ENCODE assay signal across 22 mouse cellular contexts in genomic region chr13:119184322-119184877, GRCm38 (mm10).
A peak's percentile ranks its signal among the peaks of the same experiment; 100 is the strongest.
DNase-seq lines count a peak whose midpoint lies in the region; ATAC-seq lines count a peak whose summit lies in the region.
"Had no signal": no experiment of that assay in that cellular context is flagged by ENCODE, and none has a peak within 500 bp of the region (broad histone marks: within the 10 kb centered on the region; RNA-seq: fewer than 3 reads in every experiment).

No protein-coding gene starts in this region.

- H3K27me3 ChIP-seq in forebrain, embryonic 11.5 days (ENCODE audit: control insufficient read depth, insufficient read depth, low read length), result no peaks in the 10 kb centered on the region
- H3K27me3 ChIP-seq in forebrain, embryonic 15.5 days, result no peaks in the 10 kb centered on the region
- no peaks in the 10 kb centered on the region for H3K27me3 ChIP-seq in liver, embryonic 12.5 days (replicated peaks)
- no peaks in the 10 kb centered on the region for H3K27me3 ChIP-seq in midbrain, embryonic 11.5 days (ENCODE audit: control insufficient read depth, insufficient read depth, low read length)
- H3K27me3 ChIP-seq in midbrain, embryonic 13.5 days, result no peaks in the 10 kb centered on the region
- H3K27me3 ChIP-seq: embryonic facial prominence, embryonic 12.5 days; forebrain, embryonic 13.5 days had no signal

- H3K4me1 ChIP-seq in forebrain, embryonic 11.5 days (replicated peaks; ENCODE audit: control insufficient read depth, insufficient read depth, low read length), result no peaks in the 10 kb centered on the region
- H3K4me1 ChIP-seq in forebrain, embryonic 15.5 days, result no peaks in the 10 kb centered on the region
- no peaks in the 10 kb centered on the region for H3K4me1 ChIP-seq in liver, embryonic 12.5 days
- no peaks in the 10 kb centered on the region for H3K4me1 ChIP-seq in midbrain, embryonic 11.5 days (ENCODE audit: control insufficient read depth, insufficient read depth, low read length)
- H3K4me1 ChIP-seq in midbrain, embryonic 13.5 days (replicated peaks), result no peaks in the 10 kb centered on the region
- H3K4me1 ChIP-seq: embryonic facial prominence, embryonic 12.5 days; forebrain, embryonic 13.5 days had no signal

- H3K36me3 ChIP-seq in forebrain, embryonic 11.5 days (ENCODE audit: control insufficient read depth, insufficient read depth, low read length), result no peaks in the 10 kb centered on the region
- no peaks in the 10 kb centered on the region for H3K36me3 ChIP-seq in forebrain, embryonic 15.5 days
- no peaks in the 10 kb centered on the region for H3K36me3 ChIP-seq in liver, embryonic 12.5 days
- no peaks in the 10 kb centered on the region for H3K36me3 ChIP-seq in midbrain, embryonic 11.5 days (ENCODE audit: control insufficient read depth, insufficient read depth, low read length)
- H3K36me3 ChIP-seq in midbrain, embryonic 13.5 days, result no peaks in the 10 kb centered on the region
- H3K36me3 ChIP-seq: embryonic facial prominence, embryonic 12.5 days; G1E had no signal

- H3K27ac ChIP-seq in forebrain, embryonic 11.5 days (ENCODE audit: low read depth, low read length), result no peak overlapping the region
- no peak overlapping the region for H3K27ac ChIP-seq in forebrain, embryonic 15.5 days (replicated peaks)
- H3K27ac ChIP-seq in liver, embryonic 12.5 days, result no peak overlapping the region
- H3K27ac ChIP-seq in midbrain, embryonic 11.5 days (ENCODE audit: low read depth, low read length), result no peak overlapping the region
- H3K27ac ChIP-seq in midbrain, embryonic 13.5 days, result no peak overlapping the region
- H3K27ac ChIP-seq: embryonic facial prominence, embryonic 12.5 days; forebrain, embryonic 13.5 days; gastrocnemius, adult 2 months; hindbrain, embryonic 14.5 days had no signal

- no peaks in the 10 kb centered on the region for H3K9me3 ChIP-seq in forebrain, embryonic 11.5 days (ENCODE audit: control insufficient read depth, low read length)
- no peaks in the 10 kb centered on the region for H3K9me3 ChIP-seq in forebrain, embryonic 15.5 days
- H3K9me3 ChIP-seq in liver, embryonic 12.5 days (replicated peaks), result no peaks in the 10 kb centered on the region
- H3K9me3 ChIP-seq in midbrain, embryonic 11.5 days (ENCODE audit: control insufficient read depth, low read length), result no peaks in the 10 kb centered on the region
- H3K9me3 ChIP-seq in midbrain, embryonic 13.5 days, result no peaks in the 10 kb centered on the region
- H3K9me3 ChIP-seq: embryonic facial prominence, embryonic 12.5 days; forebrain, embryonic 13.5 days had no signal

- no peak overlapping the region for H3K4me2 ChIP-seq in forebrain, embryonic 11.5 days (ENCODE audit: low read depth, low read length, severe bottlenecking)
- no peak overlapping the region for H3K4me2 ChIP-seq in forebrain, embryonic 15.5 days (replicated peaks)
- no peak overlapping the region for H3K4me2 ChIP-seq in liver, embryonic 12.5 days
- no peak overlapping the region for H3K4me2 ChIP-seq in midbrain, embryonic 11.5 days
- no peak overlapping the region for H3K4me2 ChIP-seq in midbrain, embryonic 13.5 days (replicated peaks)
- H3K4me2 ChIP-seq: embryonic facial prominence, embryonic 12.5 days; forebrain, embryonic 13.5 days; hindbrain, embryonic 14.5 days had no signal

- H3K9ac ChIP-seq in forebrain, embryonic 11.5 days (ENCODE audit: low read length), result no peak overlapping the region
- no peak overlapping the region for H3K9ac ChIP-seq in forebrain, embryonic 15.5 days (replicated peaks)
- H3K9ac ChIP-seq in liver, embryonic 12.5 days, result no peak overlapping the region
- H3K9ac ChIP-seq in midbrain, embryonic 11.5 days (ENCODE audit: low read length), result no peak overlapping the region
- no peak overlapping the region for H3K9ac ChIP-seq in midbrain, embryonic 13.5 days (replicated peaks)
- H3K9ac ChIP-seq: embryonic facial prominence, embryonic 12.5 days; forebrain, embryonic 13.5 days; hindbrain, embryonic 14.5 days had no signal

- no peak for DNase-seq in forebrain, embryonic 11.5 days (ENCODE audit: low spot score)
- DNase-seq in liver, result no peak
- DNase-seq in midbrain, embryonic 11.5 days (ENCODE audit: low spot score, missing footprints), result peak; percentile 62
- no peak for DNase-seq in kidney, adult 8-10 months
- DNase-seq: adrenal gland, adult 8-10 months; adrenal gland, postnatal 36 days; B cell, adult 2 months; cerebellum, adult 11 months; cerebellum, adult 8-10 months; cerebellum, postnatal 14 days; gastrocnemius, adult 2 months; gastrocnemius, postnatal 25 days; heart, postnatal 10 days; heart, postnatal 4 days had no signal

- no peak overlapping the region for H3K4me3 ChIP-seq in forebrain, embryonic 11.5 days (ENCODE audit: low read depth, low read length)
- H3K4me3 ChIP-seq in forebrain, embryonic 15.5 days, result no peak overlapping the region
- H3K4me3 ChIP-seq in liver, embryonic 12.5 days, result no peak overlapping the region
- no peak overlapping the region for H3K4me3 ChIP-seq in midbrain, embryonic 11.5 days (ENCODE audit: low read depth, low read length)
- H3K4me3 ChIP-seq in midbrain, embryonic 13.5 days (replicated peaks), result no peak overlapping the region
- H3K4me3 ChIP-seq: embryonic facial prominence, embryonic 12.5 days; forebrain, embryonic 13.5 days; gastrocnemius, adult 2 months had no signal

- WGBS in forebrain, embryonic 11.5 days, result 92% methylated on average over 6 of the region's 6 CpGs
- 93% methylated on average over 6 of the region's 6 CpGs for WGBS in forebrain, embryonic 15.5 days
- 86% methylated on average over 6 of the region's 6 CpGs for WGBS in liver, embryonic 12.5 days (ENCODE audit: insufficient replicate concordance)
- 93% methylated on average over 6 of the region's 6 CpGs for WGBS in midbrain, embryonic 11.5 days
- WGBS in midbrain, embryonic 13.5 days, result 87% methylated on average over 6 of the region's 6 CpGs

- ATAC-seq in forebrain, embryonic 11.5 days (replicated peaks; ENCODE audit: low FRiP score), result 0 out of 2 replicates have a peak, but pooled peaks have one; percentile 18
- ATAC-seq in forebrain, embryonic 15.5 days (replicated peaks), result no peak
- peak; percentile 58 for ATAC-seq in liver, embryonic 12.5 days
- no peak for ATAC-seq in midbrain, embryonic 11.5 days (ENCODE audit: low FRiP score)
- no peak for ATAC-seq in midbrain, embryonic 13.5 days
- ATAC-seq: CD4-positive, CD25-positive, alpha-beta regulatory T cell, adult 4 months; forebrain, embryonic 13.5 days had no signal

Comparison
In these comparisons a context has a peak if more than half of its experiments do, and no peak if none do; other contexts are left out.
1. ATAC-seq: peak in forebrain, embryonic 11.5 days (single experiment) and liver, embryonic 12.5 days (single experiment); none in forebrain, embryonic 15.5 days (single experiment), midbrain, embryonic 11.5 days (single experiment) and midbrain, embryonic 13.5 days (single experiment).